Mouse (Mus musculus): Measurements from ENCODE around the gene Il18.

Il18 gene

DNA sequence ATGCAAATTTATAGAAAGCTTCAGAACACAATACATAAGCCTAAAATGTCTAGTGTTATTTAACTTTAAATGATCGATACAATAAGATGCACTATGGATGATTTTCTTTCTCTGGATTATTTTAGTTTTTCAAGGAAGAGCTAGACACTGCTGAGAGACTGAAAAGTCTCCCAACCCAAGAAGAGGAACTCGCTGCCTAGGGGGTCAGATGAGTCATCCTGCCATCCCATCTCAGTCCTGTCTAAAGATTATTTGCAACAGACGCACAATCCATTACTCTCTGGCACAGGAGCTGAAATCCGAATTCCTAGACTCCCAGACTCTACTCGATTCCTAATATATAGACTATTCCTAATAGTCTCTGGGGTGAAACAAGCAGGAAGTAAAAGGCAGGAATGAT is 2.4 kb upstream of the Il18 start:
- in situ Hi-C loops (cut with MboI) = no loop called here

DNA sequence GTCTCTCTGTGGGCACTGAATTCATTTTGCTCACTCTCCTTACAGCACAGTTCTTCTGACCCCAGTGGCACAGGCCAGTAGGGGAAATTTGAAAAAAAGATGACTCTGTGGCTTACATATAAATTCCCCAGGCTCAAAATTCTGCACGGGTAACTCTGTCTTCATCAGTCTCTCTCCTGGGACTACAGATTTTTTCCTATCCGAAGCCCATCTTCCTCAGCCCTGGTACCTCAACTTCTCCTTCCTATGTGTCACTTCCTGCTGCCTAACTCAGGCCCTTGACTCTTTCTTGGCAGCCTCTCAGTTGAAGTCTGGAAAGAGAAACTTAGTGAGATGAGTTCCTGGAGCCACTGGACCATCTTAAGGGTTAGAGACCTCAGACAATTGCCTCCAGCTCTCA is 1.1 kb upstream of the Il18 start:
- in situ Hi-C loops (cut with MboI) = no loop called here

DNA sequence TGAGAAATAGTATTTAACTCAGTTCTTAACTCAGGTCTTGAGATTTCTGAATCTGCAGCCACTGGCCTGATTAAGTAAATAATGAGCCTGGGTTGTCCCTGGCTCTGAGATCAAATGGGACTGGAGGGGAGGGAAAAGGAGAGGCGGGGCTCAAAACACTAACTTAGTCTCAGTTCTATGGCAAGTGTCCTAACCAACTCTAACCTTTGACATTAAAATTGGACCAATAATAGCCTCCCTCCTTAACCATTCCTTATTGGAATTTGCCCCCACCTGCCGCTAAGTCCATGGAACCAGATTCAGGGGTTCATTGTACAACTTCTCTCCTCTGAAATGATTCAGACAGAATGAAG is 443 bp downstream of the Il18 start, which contains the start of gene Bco2:
Gene Bco2, minus strand, starts transcription at position 88 of the 353 bp plus-strand sequence.
- in situ Hi-C loops (cut with MboI) = no loop called here

DNA sequence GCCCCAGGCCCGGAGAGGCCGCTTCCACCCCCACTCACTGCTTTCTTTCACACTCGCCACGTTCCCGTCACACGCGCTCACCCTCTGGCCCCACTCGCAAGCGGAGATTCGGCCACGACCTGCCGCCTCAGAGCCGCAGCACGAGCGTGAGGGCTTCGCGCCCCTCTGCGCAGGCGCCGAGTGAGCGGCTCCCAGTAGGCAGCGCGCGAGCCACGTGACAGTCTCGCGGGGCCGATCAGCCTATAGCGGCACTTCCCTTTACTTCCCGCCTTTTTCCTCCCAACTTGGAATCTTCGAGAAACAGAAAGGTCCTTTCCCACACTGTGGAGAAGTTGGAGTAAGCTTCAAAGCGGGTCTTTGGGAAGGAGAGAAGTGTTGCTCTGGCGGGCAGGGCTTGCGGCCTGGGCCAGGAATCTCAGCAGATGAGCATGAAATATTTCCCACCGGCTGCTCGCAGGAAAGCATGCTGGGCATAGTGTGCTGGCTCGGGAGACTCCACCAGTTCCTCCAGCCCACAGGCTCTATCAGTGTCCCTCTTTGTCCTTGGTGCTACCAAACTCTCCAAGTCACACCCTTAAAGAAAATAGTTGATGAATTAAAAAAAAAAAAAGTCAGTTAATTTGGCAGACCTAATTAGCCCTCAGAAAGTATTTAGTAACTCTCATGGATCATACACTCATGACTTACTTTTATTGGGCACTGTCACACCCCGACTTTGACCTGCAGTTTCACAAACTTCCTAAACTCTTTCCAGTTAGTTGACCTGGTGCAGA is 6.7 kb downstream of the Il18 start, which contains the start of gene Tex12:
Gene Tex12, minus strand, starts transcription at position 181 of the 773 bp plus-strand sequence.
- in situ Hi-C loops (cut with MboI) = no loop called here

DNA sequence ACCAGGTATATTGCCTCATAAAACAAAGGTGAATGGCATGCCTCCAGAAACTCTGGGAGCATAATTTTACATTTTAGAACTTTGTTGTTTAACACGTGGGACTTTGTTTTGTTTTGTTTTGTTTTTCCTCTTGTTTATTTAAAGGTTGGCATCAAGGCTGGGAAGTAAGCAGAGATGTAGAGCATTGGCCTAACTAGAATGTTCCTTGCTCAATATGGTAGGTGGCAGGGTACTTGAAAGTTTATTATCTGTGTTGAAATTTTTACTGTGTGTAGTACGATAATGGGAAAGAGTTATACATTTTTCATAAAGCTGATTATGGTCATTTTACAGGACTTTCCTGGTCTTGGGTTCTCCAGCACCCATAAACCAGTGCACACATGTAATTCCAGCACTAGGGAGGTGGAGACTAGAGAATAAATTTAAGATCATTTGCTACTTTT is 7.3 kb downstream of the Il18 start:
- in situ Hi-C loops (cut with MboI) = no loop called here

DNA sequence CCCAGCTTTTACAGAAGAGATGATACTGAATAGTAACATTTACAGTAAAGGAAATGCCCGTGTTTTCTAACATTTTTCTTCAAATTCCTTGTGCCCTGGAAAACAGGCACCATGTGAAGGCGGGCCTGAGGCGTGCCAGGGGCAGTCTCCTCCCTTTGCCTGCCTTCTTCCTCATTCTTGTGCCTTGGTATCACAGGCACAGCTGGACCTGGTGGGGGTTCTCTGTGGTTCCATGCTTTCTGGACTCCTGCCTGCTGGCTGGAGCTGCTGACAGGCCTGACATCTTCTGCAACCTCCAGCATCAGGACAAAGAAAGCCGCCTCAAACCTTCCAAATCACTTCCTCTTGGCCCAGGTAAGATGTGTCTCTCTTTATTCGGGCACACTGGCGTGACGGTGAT is 10.5 kb downstream of the Il18 start:
- in situ Hi-C loops (cut with MboI) = no loop called here

DNA sequence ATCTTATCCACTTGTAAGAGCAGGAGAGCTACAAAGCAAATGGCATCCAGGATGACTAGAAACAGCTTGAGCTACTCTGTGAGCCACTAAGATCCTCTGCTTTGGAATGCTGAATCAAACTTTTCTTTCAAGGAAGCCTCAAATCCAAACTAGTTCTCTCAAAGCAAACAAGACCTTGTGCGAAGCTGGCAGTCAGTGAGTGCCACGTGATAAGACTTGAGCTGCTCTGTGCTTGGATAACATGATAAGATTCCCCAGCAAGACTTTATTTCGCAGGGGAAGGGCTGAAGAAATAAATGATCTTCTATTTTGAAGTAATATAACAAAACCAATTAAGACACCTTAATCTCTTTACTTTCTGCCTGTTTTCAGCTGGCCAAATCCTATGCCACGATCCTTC is 11.3 kb downstream of the Il18 start:
- in situ Hi-C loops (cut with MboI) = no loop called here

DNA sequence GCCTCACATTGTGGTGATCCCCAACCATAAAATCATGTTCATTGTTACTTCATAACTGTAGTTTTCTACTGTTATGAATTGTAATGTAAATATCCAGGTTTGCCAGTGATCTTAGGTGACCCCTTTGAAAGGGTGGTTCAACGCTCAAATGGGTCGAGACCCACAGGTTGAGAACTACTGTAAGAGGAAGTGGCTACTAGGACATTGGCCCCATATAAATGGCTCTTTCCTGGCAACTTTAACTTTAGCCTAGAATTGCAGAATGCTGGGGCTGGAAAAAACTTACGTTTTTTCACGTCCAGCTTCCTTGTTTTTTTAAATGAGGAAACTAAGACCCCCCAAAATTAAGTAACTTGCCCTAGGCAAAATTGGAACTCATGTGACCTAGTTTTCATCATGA is 12.7 kb downstream of the Il18 start:
- in situ Hi-C loops (cut with MboI) = no loop called here

DNA sequence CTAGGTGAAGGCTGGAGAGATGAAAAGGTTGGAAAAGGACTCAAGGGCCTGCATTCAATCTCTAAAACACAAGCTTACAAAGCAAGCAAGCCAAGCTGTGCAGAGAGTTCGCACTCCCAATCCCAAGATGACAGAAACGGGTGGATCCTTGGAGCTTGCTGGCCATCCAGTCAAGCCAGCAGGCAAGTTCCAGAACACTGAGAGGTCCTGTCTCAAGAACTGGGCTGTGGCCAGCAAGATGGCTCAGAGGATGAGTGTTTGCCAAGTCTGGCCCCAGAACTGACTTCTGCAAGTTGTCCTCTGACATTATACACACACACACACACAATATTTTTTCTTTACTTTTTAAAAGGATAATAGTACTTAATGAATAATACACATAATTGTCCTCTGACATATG is 13.3 kb downstream of the Il18 start:
- in situ Hi-C loops (cut with MboI) = no loop called here

DNA sequence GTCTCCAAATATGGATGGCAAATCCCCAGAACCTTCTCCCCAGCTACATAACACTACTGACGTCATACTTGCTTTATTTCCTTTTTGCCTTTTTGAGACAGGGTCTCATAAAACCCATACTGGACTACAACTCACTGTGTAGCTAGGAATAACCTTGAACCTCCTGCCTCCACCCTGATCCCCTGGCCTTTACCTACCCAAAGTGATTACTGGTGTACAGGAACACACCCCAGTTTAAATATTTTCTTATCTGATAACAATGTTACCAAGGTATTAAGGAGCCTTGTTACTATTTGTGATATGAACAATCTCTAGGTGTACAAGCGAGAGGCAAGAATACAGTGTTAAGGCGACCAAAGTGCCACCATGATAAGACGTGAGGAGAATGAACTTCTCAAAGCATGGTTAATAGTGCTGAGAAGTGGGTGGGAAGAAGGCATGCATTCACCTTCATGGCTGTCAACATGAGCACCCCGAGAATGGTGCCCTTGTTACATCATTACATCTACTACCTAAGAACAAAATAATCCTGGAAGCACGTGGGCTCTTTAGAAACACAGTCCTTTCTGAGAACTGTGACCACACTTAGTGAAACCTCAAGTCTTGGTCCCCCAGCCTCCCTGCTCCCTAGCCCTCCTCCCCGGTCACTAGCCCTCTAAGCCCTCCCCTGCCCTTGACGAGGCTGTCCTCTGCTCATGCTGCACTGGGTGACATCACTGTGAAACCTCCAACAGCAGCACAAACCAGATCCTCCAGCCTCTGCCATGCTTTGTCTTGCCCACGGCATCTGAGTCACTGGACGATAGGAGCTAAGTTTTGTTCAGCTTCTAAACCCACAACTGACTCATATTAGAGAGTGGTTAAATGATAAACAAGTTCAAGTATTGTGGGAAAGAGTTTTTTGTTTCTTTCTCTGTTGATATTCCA is 15.2 kb downstream of the Il18 start:
- in situ Hi-C loops (cut with MboI) = no loop called here

DNA sequence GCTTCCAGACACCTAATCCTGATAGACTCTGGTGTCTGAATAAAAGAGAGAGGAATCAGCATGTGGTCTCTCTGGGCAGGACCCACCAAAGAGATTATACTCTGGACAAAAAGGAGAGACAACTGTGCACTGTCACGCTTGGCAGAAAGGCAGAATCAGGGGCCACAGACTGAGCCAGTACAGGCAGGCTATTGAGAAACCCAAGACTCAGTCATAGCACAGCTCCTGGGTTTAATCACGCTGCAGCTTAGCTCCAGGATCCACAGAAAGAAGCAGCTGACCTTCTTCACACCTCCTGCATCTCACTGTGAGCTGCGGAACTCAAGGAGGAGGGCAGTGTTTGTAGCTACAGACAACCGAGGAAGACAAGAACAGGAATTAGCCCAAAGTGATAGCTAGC is 25.7 kb downstream of the Il18 start:
- in situ Hi-C loops (cut with MboI) = no loop called here

DNA sequence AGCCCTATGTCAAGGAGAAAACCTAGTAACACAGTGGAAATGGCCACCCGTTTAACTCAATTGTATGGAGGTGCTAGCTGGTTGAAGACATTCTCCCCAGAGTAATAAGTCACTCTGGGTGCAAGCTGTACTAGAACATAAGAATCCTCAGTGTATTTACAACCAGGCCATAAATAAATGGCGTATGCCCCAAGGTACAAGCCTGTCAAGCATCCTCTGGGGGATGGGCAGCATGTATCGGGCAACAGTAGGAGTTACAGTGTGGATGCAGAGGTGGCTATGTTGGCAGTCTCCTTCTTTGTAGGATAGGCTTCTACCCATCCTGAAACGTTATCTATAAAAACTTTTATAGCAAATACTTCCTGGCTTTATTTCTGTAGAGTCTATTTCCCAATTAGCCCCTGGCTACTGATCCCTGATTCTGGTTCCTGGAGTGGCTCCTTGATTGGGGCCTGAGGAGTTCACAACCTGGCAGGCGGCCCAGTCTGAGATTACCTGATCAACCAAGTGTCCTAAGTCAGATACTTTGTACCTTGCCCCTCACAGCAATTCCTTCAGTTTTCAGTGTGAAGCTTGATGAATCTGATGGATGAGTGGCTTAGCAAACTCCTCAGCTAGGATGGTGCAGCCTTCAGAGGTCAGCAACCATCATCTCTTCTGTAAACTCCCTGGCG is 30.7 kb downstream of the Il18 start:
- in situ Hi-C loops (cut with MboI) = no loop called here

DNA sequence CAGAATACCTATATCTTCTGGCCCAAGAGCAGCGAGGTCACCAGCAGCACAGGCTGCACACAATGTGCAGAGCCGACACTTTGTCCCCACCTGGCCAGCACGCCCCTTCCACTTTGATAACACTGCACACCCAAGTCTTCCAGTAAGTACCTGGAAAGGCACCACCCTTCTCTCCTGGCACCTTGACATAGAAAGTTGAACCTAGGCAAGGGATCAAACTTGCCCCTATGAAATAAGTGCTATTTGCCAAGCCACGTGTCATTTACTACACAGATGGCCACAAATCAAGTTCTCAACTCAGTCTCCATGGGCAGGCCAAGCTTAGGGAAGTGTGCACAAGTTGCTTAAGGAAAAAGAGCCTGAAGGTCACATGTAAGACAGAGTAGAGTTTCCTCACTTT is 32.3 kb downstream of the Il18 start:
- in situ Hi-C loops (cut with MboI) = no loop called here

DNA sequence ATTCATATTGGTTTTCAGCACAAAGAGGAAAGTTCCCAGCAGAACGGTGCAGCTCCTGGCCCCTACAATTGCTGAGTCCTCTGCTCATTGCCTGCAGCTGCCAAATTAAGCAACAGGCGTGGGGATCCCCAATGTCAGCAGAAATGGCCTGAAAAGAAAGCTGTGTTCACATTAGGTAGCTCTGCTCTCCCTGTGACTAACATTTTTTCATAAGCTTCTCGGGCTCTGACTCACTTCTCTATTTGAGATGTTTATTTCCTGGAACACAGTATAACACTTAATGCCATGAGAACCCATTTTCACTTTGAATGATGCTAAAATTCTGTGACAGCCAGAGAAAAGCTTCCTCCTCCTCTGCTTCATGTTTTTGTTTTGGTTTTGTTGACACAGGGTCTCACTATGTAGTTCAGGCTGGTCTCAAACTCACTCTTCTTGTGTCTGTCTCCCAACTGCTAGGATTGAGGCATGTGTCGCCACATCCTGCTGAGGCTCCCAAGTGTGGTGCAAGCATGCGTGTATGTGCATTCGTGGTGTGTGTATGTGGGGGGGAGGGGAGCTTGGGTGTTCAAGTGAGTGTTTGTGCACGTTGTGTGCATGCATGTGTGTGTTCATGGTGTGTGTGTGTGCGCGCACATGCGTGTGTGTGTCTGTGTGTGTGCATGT is 36.4 kb downstream of the Il18 start:
- in situ Hi-C loops (cut with MboI) = no loop called here

DNA sequence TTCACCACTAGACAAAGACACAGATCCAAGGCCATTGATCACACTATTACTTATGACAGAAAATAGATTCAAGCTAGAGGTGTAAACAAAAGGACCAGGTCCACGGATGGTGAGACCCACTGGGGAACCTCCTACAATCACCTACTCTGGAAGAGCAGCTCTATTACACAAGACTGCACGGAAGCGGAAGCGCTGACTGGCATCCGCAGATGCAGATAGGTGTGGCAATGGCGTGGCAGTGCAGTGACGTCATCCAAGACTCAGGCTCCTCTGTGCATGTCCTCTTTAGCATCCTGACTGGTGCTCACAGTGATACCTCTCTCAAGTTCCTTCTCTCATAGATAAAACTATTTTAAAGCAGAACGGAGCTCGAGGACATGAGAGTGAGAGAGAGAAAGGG is 38.3 kb downstream of the Il18 start:
- in situ Hi-C loops (cut with MboI) = no loop called here

DNA sequence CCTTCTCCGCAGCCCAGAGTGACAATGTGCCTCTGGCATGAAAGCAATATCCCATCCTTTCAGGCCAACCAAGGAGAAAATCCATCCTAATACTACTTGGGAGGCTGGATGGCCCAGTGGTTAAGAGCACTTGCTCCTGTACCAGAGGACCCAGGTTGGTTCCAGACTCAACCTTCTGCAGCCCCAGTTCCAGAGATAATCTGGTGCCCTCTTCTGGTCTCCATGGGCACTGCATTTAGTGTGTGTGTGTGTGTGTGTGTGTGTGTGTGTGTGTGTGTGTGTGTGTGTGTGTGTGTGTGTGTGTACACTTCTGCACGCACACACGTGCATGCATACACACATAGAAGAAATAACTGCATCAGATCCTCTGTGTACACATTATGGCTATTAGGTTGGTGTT is 38.9 kb downstream of the Il18 start:
- in situ Hi-C loops (cut with MboI) = no loop called here

DNA sequence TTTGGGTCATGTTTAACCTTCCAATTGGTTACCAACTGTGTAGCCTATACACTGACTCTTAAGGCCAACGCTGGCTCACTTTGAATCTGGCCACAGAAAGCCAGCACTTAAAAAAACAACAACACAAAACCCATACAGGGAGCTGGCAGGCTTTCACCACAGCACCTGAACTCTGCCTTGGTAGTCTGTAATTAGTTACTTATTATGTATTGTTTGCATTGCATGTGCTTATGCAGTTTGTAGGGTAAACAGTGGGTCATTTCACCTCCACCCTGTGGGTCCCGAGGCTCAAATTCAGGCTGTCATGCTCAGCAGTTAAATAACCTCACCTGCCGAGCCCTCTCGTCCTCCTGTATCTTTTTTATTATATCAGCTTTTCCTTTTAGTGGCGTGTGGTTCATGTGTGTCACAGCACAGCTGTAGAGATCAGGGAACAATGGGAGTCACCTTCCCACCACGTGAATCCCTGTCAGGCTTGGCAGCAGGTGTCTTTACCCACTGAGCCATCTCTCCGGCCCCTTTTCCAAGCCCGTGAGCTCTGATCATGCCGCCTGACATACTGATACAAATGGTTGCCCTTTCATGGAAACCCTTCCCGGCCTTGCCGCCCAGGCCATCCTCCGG is 40.3 kb downstream of the Il18 start:
- in situ Hi-C loops (cut with MboI) = loop anchor here (5.0 kb wide), 1 partner anchor 68 kb away; the partner anchor contains the start of gene Pts

DNA sequence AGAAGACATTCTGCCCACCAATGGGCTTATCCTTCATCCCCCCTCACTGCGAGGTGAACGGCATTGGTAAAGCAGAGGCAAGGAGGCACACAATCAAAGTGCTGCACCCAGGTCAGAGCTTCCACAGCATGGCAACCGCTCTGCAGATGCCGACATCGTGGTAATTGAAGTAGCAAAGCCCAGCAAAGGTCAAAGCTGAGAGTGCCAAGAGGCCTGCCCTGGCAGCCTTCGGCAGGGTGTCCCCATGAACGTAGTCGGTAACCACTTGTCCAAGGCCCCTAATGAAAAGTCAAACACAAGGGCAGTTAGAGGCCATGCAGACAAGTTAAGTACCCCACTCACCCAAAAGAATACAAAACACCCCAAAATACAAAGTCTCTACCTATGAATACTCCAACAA is 42.3 kb downstream of the Il18 start:
- in situ Hi-C loops (cut with MboI) = loop anchor here (5.0 kb wide), 1 partner anchor 70 kb away; the partner anchor contains the start of gene Pts

DNA sequence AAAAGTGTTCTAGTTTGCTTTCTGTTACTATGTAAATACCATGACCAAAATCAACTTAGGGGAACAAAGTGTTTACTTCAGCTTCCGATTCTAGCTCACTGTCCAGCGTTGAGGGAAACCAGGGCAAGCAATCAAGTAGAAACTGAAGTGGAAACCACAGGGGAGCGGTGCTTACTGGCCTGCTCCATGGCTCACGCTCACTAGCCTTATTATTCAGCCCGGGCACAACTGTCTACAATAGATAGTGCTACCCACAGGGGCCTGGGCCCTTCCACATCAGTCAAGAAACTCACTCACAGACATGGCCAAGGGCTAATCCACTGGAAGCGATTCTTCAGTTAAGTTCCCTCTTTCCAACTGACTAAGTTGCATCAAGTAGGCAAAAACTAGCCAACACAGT is 46.9 kb downstream of the Il18 start:
- in situ Hi-C loops (cut with MboI) = no loop called here

DNA sequence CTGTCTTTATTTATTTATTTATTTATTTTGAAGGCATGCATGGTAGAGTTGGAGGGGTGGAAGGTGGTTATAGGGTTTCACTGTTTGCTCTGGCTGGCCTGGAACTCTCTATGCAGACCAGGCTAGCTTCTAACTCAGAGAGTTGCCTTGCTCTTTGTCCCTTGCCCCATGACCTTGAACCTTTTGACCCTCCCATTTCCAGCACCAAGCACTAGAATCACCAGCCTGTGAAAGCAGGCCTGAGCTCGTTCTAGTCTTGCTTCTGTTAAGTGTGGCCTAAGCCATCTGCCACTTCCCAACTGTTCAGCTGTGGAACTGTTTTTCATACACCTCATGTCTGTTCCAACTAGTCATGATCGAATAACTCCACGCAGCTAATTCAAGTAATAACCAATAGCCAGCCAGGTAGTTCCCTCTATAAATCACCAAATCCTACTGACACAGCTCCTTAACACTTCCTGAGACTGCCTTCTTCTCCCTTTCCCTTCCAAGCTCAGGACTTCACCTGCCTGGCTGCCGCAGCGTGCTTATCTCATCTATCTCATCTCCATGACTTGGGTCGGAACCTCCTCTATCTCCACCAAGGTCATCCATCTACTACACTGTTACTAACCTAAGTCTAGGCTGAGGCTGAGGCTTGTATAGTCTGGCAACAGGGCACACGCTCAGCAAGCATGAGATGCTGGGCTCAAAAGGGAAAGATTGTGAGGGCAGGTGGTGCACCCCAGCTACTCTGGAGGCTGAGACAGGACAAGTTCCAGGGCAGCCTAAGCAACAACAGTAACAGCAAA is 47.6 kb downstream of the Il18 start:
- in situ Hi-C loops (cut with MboI) = no loop called here
